Mouse (Mus musculus) MEL (cell line): ENCODE measurements at regions not wholly inside any gene's neighbourhood (a gene's known extent, or its start where the extent isn't known, plus 50 kb on each side); places are given as distances from the start of the nearest gene placed in this dataset.
"Not testable (repeated sequence)": the region's sequence is repeated elsewhere in the genome, so short reads cannot be mapped to it uniquely, and the experiment has no call there.

Source experiments
- DNase-seq: peaks from one replicate; pipeline ENCODE4 v3.0.0; 2011; ENCODE audit warnings: low read depth, low spot score
- H3K27ac ChIP-seq: 2 replicates; pipeline ENCODE4 v1.5.1; 2012; ENCODE audit warnings: low read depth, mild to moderate bottlenecking, control low read depth, low read length, moderate library complexity; ENCODE audit not compliant: control insufficient read depth
- H3K27me3 ChIP-seq, 2 experiments: fragments of 150-350 bp in 1 of 2; sonication (generic) in 1 of 2; 2 replicates each; pipeline ENCODE4 v1.6.1; 2012; ENCODE audit warnings: low read length in 2 of 2, mild to moderate bottlenecking in 2 of 2, improper control_type of control experiment in 1 of 2, moderate library complexity in 1 of 2; ENCODE audit not compliant: insufficient read depth in 2 of 2, control insufficient read depth in 1 of 2
- H3K36me3 ChIP-seq, 2 experiments: 2 replicates each; pipeline ENCODE4 v1.6.1; 2012 to 2014; ENCODE audit warnings: low read length in 2 of 2, improper control_type of control experiment in 1 of 2, inconsistent platforms in 1 of 2, mild to moderate bottlenecking in 1 of 2; ENCODE audit not compliant: insufficient read depth in 2 of 2, control insufficient read depth in 1 of 2
- H3K4me1 ChIP-seq, 2 experiments: fragments of 150-350 bp in 1 of 2; sonication (generic) in 1 of 2; 2 replicates each; pipeline ENCODE4 v1.6.1; 2012; ENCODE audit warnings: low read length in 2 of 2, improper control_type of control experiment in 1 of 2, mild to moderate bottlenecking in 1 of 2; ENCODE audit not compliant: insufficient read depth in 2 of 2, control insufficient read depth in 1 of 2
- H3K4me3 ChIP-seq, 2 experiments: fragments of 150-350 bp in 1 of 2; sonication (generic) in 1 of 2; 2 replicates each; pipeline ENCODE4 v1.5.1; 2012; ENCODE audit warnings: low read depth in 2 of 2, low read length in 2 of 2, mild to moderate bottlenecking in 2 of 2, moderate library complexity in 2 of 2, control low read depth in 1 of 2, improper control_type of control experiment in 1 of 2; ENCODE audit not compliant: control insufficient read depth in 1 of 2, insufficient read depth in 1 of 2
- H3K79me2 ChIP-seq: 2 replicates; pipeline ENCODE4 v1.6.1; 2012; ENCODE audit warnings: mild to moderate bottlenecking, low read length, moderate library complexity; ENCODE audit not compliant: control insufficient read depth, poor library complexity, insufficient read depth
- H3K9ac ChIP-seq: 2 replicates; pipeline ENCODE4 v1.6.1; 2012; ENCODE audit warnings: low read depth, mild to moderate bottlenecking, control low read depth, low read length, moderate library complexity; ENCODE audit not compliant: control insufficient read depth, poor library complexity, severe bottlenecking
- H3K9me3 ChIP-seq: fragments of 150-350 bp; sonication (generic); replicated peaks from 2 replicates; pipeline ENCODE4 v1.6.1; 2012; ENCODE audit warnings: mild to moderate bottlenecking, low read length, improper control_type of control experiment, moderate library complexity; ENCODE audit not compliant: insufficient read depth
- CTCF ChIP-seq, 3 experiments: IDR thresholded peaks in 2 of 3; conservative IDR thresholded peaks in 1 of 3; 2 replicates each; pipeline ENCODE4 v1.5.1; 2011 to 2012; ENCODE audit warnings: low read length in 3 of 3, low read depth in 2 of 3, mild to moderate bottlenecking in 2 of 3, improper control_type of control experiment in 1 of 3, inconsistent platforms in 1 of 3, mixed read lengths in 1 of 3, moderate library complexity in 1 of 3; ENCODE audit not compliant: control insufficient read depth in 1 of 3, insufficient read depth in 1 of 3, poor library complexity in 1 of 3, severe bottlenecking in 1 of 3
- KAT2A ChIP-seq: conservative IDR thresholded peaks from 2 replicates; pipeline ENCODE4 v1.6.1; 2012; ENCODE audit warnings: low read depth, low read length, improper control_type of control experiment, inconsistent platforms
- RAD21 ChIP-seq: IDR thresholded peaks from 2 replicates; pipeline ENCODE4 v1.6.1; 2011; ENCODE audit warnings: mild to moderate bottlenecking, low read depth, low read length, improper control_type of control experiment
- SMC3 ChIP-seq: IDR thresholded peaks from 2 replicates; pipeline ENCODE4 v1.6.1; 2011; ENCODE audit warnings: low read depth, low read length, improper control_type of control experiment
- TBP ChIP-seq: IDR thresholded peaks from 2 replicates; pipeline ENCODE4 v1.8.0; 2011; ENCODE audit warnings: low read depth, low read length, improper control_type of control experiment
- USF1 ChIP-seq: IDR thresholded peaks from 2 replicates; pipeline ENCODE4 v1.6.1; 2014; ENCODE audit warnings: low read depth, mild to moderate bottlenecking, inconsistent platforms, low read length, improper control_type of control experiment, moderate library complexity
- ZC3H11A ChIP-seq: IDR thresholded peaks from 2 replicates; pipeline ENCODE4 v1.6.1; 2012; ENCODE audit warnings: low read depth, mild to moderate bottlenecking, inconsistent platforms, low read length, improper control_type of control experiment

DNA sequence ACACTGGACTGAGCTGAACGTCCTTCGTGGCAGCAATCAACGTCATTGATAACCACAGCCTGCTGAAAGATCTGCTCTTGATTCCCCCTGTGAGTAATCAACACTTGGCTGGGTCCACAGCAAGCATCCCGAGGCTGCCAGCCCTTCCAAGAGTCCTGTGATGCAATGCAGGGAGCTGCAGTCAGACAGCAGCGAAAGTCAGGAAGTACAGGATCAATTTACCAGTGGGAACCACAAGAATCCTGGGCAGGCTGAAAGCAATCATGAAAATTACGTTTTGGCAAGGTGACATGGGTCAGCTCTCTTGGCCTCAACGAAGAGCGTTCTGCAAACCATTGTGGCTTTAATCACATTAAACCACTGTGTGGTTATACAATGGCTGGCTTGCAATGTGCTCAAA, 95.8 kb upstream of the Slc1a3 start:
- Histone ChIP-seq H3K36me3 (no peaks in the 10 kb centered on the region), H3K27ac (no peak overlapping the region), H3K9ac (no peak overlapping the region), H3K79me2 (no peaks in the 10 kb centered on the region), H3K9me3 (no peaks in the 10 kb centered on the region), H3K27me3 (peaks cover 0 to 1% of the 10 kb centered on the region in 2 experiments; a peak in 1 of 4 replicates), H3K4me1 (no peaks in the 10 kb centered on the region), H3K4me3 (no peak overlapping the region)
- no peak for DNase-seq
- no peak for TF ChIP-seq USF1
- TF ChIP-seq TBP: no peak

GRCm38 (mm10) chr15:8805565-8805964, 95.0 kb upstream of the Slc1a3 start:
- not testable (repeated sequence) for H3K9ac ChIP-seq, H3K27ac ChIP-seq, H3K27me3 ChIP-seq, H3K36me3 ChIP-seq, H3K79me2 ChIP-seq, H3K4me1 ChIP-seq, DNase-seq, H3K4me3 ChIP-seq, H3K9me3 ChIP-seq

DNA sequence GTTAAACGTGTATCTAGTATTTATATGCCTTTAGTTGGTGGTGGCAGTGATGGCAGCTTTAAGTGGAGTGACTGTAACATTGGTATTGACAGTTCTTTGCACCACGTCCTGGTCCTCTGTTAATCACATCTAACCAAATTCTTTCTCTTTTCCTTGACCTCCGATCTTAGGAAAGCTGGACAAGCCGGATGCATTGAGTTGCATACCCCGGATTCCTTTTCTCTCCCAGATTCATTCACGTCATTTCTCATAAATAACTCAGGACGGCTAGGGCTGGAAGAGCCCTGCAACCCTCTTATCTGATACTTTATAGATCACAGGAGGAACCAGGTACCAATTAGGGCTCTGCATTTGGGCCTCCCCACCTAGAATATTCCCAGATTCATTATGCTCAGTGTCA, 91.5 kb upstream of the Slc1a3 start:
- Histone ChIP-seq H3K9ac (no peak overlapping the region), H3K36me3 (no peaks in the 10 kb centered on the region), H3K79me2 (no peaks in the 10 kb centered on the region), H3K9me3 (no peaks in the 10 kb centered on the region), H3K4me1 (no peaks in the 10 kb centered on the region), H3K27ac (no peak overlapping the region), H3K27me3 (peaks cover 0 to 1% of the 10 kb centered on the region in 2 experiments; a peak in 2 of 4 replicates), H3K4me3 (no peak overlapping the region)
- no peak for DNase-seq
- TF ChIP-seq KAT2A: no peak

DNA sequence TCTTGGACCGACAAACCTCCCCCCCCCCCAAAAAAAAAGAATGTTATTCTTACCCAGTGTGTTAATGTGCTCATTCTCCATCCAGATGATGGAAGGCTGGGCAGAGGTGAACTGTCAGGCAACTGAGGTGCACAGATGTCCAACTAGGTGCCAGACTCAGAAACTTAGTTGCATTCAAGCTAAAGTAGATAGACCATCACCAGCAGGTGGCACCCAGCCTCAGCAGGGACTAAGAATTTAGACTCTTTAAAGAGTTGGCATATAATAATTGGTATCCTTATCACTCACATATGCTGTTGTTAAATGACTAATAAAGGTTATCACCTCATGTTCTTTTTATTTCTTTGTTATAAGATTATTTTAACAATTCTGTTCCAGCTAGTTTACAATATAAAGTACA, 86.5 kb upstream of the Slc1a3 start:
- no peak overlapping the region for H3K4me3 ChIP-seq
- no peak overlapping the region for H3K27ac ChIP-seq
- DNase-seq: peak; percentile 19
- no peaks in the 10 kb centered on the region for H3K79me2 ChIP-seq
- H3K9me3 ChIP-seq: no peaks in the 10 kb centered on the region
- no peak overlapping the region for H3K9ac ChIP-seq
- H3K4me1 ChIP-seq: no peaks in the 10 kb centered on the region
- peaks cover 1 to 2% of the 10 kb centered on the region in 2 experiments; a peak in 3 of 4 replicates for H3K27me3 ChIP-seq
- peak in 2 of 3 experiments; percentile 13 to 39; a peak in 2 of 6 replicates for TF ChIP-seq CTCF (IDR thresholded peaks at IDR 0.05 in 2 of 3, conservative IDR thresholded peaks at IDR 0.05 in 1 of 3; ENCODE audit: control insufficient read depth in 1 of 3, insufficient read depth in 1 of 3, low read depth in 2 of 3, low read length in 3 of 3, poor library complexity in 1 of 3, severe bottlenecking in 1 of 3)
- peak; percentile 25 for TF ChIP-seq RAD21
- peak; percentile 43 for TF ChIP-seq SMC3
- no peak for TF ChIP-seq ZC3H11A
- TF ChIP-seq, all 39 proteins: peak for 3
- no peaks in the 10 kb centered on the region for H3K36me3 ChIP-seq
